Mouse (Mus musculus): ENCODE results near the gene Rft1. TPM values are rescaled to one million over a fixed set of nuclear protein-coding genes. Genes with fewer than 3 reads are reported as not detected.
"Not testable (repeated sequence)": the region's sequence is repeated elsewhere in the genome, so short reads cannot be mapped to it uniquely, and the experiment has no call there.

The Rft1 gene
- polyA plus RNA-seq, 1 experiment from 2014 or later: 14.7 TPM

DNA sequence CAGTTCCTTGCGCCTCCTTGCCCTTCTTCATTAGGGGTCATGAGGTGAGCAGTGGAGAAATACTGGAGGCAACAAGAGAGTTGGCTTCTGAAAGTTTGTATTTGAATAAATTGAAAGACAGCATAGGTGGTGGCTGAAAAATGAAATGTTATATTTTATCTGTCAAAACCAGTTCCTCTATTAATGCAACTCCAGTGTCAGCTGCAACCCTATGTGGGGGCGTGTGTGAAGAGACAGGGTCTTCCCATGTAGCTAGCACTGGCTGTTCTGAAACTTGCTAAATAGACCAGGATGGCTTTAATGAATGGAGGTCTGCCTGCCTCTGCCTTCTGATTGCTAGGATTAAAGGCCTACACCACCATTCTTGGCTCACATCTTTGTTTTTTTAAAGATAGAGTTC lies 57.7 kb downstream of the Rft1 start:
- Histone ChIP-seq H3K36me3 (ENCODE audit: control insufficient read depth, insufficient read depth, low read length) (no peaks in the 10 kb centered on the region), H3K4me1 (ENCODE audit: control insufficient read depth, insufficient read depth, low read length) (no peaks in the 10 kb centered on the region), H3K9ac (ENCODE audit: low read depth, low read length) (no peak overlapping the region), H3K9me3 (ENCODE audit: control insufficient read depth, low read length) (no peaks in the 10 kb centered on the region), H3K4me3 (ENCODE audit: low read length) (no peak overlapping the region), H3K27ac (ENCODE audit: low read length) (no peak overlapping the region), H3K27me3 (replicated peaks; ENCODE audit: control insufficient read depth, insufficient read depth, low read length) (0 out of 2 replicates have a peak, but pooled peaks cover 3% of the 10 kb centered on the region), H3K4me2 (ENCODE audit: low read depth, low read length) (no peak overlapping the region)
- no peak for ATAC-seq
- 96% methylated on average over 2 of the region's 2 CpGs for whole genome bisulfite sequencing

GRCm38 (mm10) chr14:30713769-30714168 lies 59.6 kb downstream of the Rft1 start:
- Histone ChIP-seq H3K27me3 (replicated peaks; ENCODE audit: control insufficient read depth, insufficient read depth, low read length) (0 out of 2 replicates have a peak, but pooled peaks cover 3% of the 10 kb centered on the region), H3K9ac (ENCODE audit: low read depth, low read length) (no peak overlapping the region), H3K4me3 (ENCODE audit: low read length) (no peak overlapping the region), H3K9me3 (ENCODE audit: control insufficient read depth, low read length) (no peaks in the 10 kb centered on the region), H3K27ac (ENCODE audit: low read length) (no peak overlapping the region), H3K4me1 (ENCODE audit: control insufficient read depth, insufficient read depth, low read length) (0 out of 2 replicates have a peak, but pooled peaks cover 2% of the 10 kb centered on the region), H3K4me2 (ENCODE audit: low read depth, low read length) (no peak overlapping the region), H3K36me3 (ENCODE audit: control insufficient read depth, insufficient read depth, low read length) (no peaks in the 10 kb centered on the region)
- WGBS: 65% methylated on average over 1 of the region's 1 CpGs
- no peak for ATAC-seq

DNA sequence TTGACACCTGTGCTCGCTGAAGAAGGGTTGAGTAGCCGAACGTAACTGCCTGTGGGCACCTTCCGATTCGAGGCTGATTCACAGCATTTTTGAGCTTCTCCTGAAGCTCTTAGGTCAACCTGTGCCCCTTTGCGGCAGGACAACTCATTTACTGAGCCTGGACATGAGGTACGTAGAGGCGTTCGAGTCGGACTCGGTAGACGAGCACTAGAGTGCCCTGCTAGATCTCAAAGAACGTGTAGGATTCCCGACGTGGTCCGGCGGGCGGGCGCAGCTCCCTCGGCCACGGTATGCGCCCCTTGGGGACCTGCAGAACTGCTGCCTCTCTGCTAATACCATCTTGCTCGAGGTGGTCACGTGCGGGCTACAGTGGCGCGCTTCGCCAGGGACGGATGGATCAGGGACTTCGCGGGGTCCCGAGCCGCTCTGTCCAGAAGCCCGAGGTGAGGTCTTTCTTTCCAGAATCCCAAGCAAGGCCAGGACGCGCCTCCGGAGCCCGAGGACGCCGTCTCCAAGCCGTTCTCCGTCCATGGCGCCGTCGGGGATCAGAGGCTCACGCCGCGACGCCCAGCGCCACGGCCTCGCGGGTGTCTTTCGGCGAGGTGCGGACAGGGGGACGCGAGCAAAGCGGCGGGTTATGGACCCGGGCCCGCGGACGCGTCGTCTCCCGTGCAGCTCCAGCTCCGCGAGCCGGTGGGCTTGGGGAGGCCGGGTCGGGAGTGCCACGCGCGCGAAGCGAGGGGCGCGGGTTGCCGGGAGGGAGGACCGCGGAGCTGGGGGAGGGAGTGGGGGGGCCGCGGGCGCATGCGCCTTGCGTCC lies 60.8 kb downstream of the Rft1 start, which contains the start of gene Sfmbt1:
Gene Sfmbt1 (plus strand): TSS at position 51 of the 819 bp plus-strand sequence.
- Histone ChIP-seq H3K27me3 (replicated peaks; ENCODE audit: control insufficient read depth, insufficient read depth, low read length) (0 out of 2 replicates have a peak, but pooled peaks cover 3% of the 10 kb centered on the region), H3K4me3 (ENCODE audit: low read length) (peak within 1 kb of the TSS; percentile 93), H3K4me2 (ENCODE audit: low read depth, low read length) (peak within 1 kb of the TSS; percentile 94), H3K36me3 (ENCODE audit: control insufficient read depth, insufficient read depth, low read length) (no peaks in the 10 kb centered on the region), H3K27ac (ENCODE audit: low read length) (peak within 1 kb of the TSS; percentile 92), H3K4me1 (ENCODE audit: control insufficient read depth, insufficient read depth, low read length) (0 out of 2 replicates have a peak, but pooled peaks cover 2% of the 10 kb centered on the region), H3K9ac (ENCODE audit: low read depth, low read length) (peak within 1 kb of the TSS; percentile 93), H3K9me3 (ENCODE audit: control insufficient read depth, low read length) (no peaks in the 10 kb centered on the region)
- WGBS: 2% methylated on average over 86 of the region's 87 CpGs
- peak; percentile 67 for ATAC-seq

DNA sequence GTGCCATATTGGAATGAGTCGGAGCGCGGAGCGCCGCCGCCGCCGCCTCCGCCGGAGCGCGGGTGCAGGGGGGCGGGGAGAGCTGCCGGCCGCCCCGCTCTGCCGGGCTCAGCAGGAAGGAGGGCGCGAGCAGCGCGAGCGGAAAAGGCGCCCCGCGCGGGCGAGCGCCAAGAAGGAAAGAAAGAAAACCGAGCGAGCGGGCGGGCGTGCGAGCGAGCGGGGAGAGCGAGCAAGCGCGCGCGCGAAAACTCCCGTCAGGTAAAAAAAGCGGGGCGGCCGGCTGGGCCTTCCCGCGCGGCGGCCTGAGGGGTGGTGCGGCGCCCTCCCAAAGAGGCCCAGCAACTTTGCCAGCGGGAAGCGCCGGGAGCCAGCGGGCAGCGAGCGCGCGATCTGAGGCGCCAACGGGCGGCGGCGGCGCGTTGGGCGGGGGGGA lies 61.5 kb downstream of the Rft1 start:
- Histone ChIP-seq H3K36me3 (ENCODE audit: control insufficient read depth, insufficient read depth, low read length) (no peaks in the 10 kb centered on the region), H3K9ac (ENCODE audit: low read depth, low read length) (peak overlapping the region; percentile 93), H3K27ac (ENCODE audit: low read length) (peak overlapping the region; percentile 92), H3K4me3 (ENCODE audit: low read length) (peak overlapping the region; percentile 93), H3K27me3 (replicated peaks; ENCODE audit: control insufficient read depth, insufficient read depth, low read length) (0 out of 2 replicates have a peak, but pooled peaks cover 3% of the 10 kb centered on the region), H3K9me3 (ENCODE audit: control insufficient read depth, low read length) (no peaks in the 10 kb centered on the region), H3K4me2 (ENCODE audit: low read depth, low read length) (peak overlapping the region; percentile 94), H3K4me1 (ENCODE audit: control insufficient read depth, insufficient read depth, low read length) (0 out of 2 replicates have a peak, but pooled peaks cover 2% of the 10 kb centered on the region)
- ATAC-seq: peak; percentile 84
- WGBS: under 1% methylated on average over 55 of the region's 68 CpGs

GRCm38 (mm10) chr14:30716051-30716952 lies 62.1 kb downstream of the Rft1 start:
- 0 out of 2 replicates have a peak, but pooled peaks cover 2% of the 10 kb centered on the region for H3K4me1 ChIP-seq (ENCODE audit: control insufficient read depth, insufficient read depth, low read length)
- ATAC-seq: peak; percentile 68
- H3K27ac ChIP-seq (ENCODE audit: low read length): peak overlapping the region; percentile 92
- 0 out of 2 replicates have a peak, but pooled peaks cover 3% of the 10 kb centered on the region for H3K27me3 ChIP-seq (replicated peaks; ENCODE audit: control insufficient read depth, insufficient read depth, low read length)
- H3K9ac ChIP-seq (ENCODE audit: low read depth, low read length): peak overlapping the region; percentile 93
- WGBS: under 1% methylated on average over 56 of the region's 106 CpGs
- H3K9me3 ChIP-seq (ENCODE audit: control insufficient read depth, low read length): no peaks in the 10 kb centered on the region
- H3K4me3 ChIP-seq (ENCODE audit: low read length): peak overlapping the region; percentile 93
- no peaks in the 10 kb centered on the region for H3K36me3 ChIP-seq (ENCODE audit: control insufficient read depth, insufficient read depth, low read length)
- H3K4me2 ChIP-seq (ENCODE audit: low read depth, low read length): peak overlapping the region; percentile 94

GRCm38 (mm10) chr14:30716953-30717285 lies 62.8 kb downstream of the Rft1 start:
- Histone ChIP-seq H3K27me3 (replicated peaks; ENCODE audit: control insufficient read depth, insufficient read depth, low read length) (0 out of 2 replicates have a peak, but pooled peaks cover 3% of the 10 kb centered on the region), H3K4me1 (ENCODE audit: control insufficient read depth, insufficient read depth, low read length) (0 out of 2 replicates have a peak, but pooled peaks cover 2% of the 10 kb centered on the region), H3K4me2 (ENCODE audit: low read depth, low read length) (peak overlapping the region; percentile 94), H3K27ac (ENCODE audit: low read length) (no peak overlapping the region), H3K9me3 (ENCODE audit: control insufficient read depth, low read length) (no peaks in the 10 kb centered on the region), H3K4me3 (ENCODE audit: low read length) (peak overlapping the region; percentile 93), H3K9ac (ENCODE audit: low read depth, low read length) (peak overlapping the region; percentile 93; the same call in 1 of the 2 replicates), H3K36me3 (ENCODE audit: control insufficient read depth, insufficient read depth, low read length) (no peaks in the 10 kb centered on the region)
- WGBS: 11% methylated on average over 7 of the region's 7 CpGs
- ATAC-seq: no peak

DNA sequence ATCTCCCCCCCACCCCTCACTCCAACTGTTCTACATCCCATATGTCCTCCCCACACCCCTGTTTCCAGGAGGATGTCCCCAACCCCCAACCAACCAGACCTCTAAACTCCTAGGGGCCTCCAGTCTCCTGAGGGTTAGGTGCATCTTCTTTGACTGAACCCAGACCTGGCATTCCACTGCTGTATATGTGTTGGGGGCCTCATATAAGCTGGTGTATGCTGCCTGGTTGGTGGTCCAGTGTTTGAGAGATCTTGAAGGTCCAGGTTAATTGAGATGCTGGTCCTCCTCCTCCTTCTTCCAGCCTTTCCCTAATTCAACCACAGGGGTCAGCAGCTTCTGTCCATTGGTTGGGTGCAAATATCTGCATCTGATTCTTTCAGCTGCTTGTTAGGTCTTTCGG lies 64.5 kb downstream of the Rft1 start:
- H3K4me3 ChIP-seq (ENCODE audit: low read length); H3K4me1 ChIP-seq (ENCODE audit: control insufficient read depth, insufficient read depth, low read length); H3K36me3 ChIP-seq (ENCODE audit: control insufficient read depth, insufficient read depth, low read length); H3K4me2 ChIP-seq (ENCODE audit: low read depth, low read length); ATAC-seq; H3K27ac ChIP-seq (ENCODE audit: low read length); H3K9ac ChIP-seq (ENCODE audit: low read depth, low read length); H3K9me3 ChIP-seq (ENCODE audit: control insufficient read depth, low read length); H3K27me3 ChIP-seq (replicated peaks; ENCODE audit: control insufficient read depth, insufficient read depth, low read length): not testable (repeated sequence)
- WGBS: 96% methylated on average over 1 of the region's 1 CpGs

- H3K27me3 ChIP-seq (replicated peaks; ENCODE audit: control insufficient read depth, insufficient read depth, low read length): 0 out of 2 replicates have a peak, but pooled peaks cover 3% of the 10 kb centered on the region
- H3K4me3 ChIP-seq (ENCODE audit: low read length): no peak overlapping the region
- H3K4me1 ChIP-seq (ENCODE audit: control insufficient read depth, insufficient read depth, low read length): 0 out of 2 replicates have a peak, but pooled peaks cover 2% of the 10 kb centered on the region
- WGBS: 85% methylated on average over 1 of the region's 1 CpGs
- H3K9me3 ChIP-seq (ENCODE audit: control insufficient read depth, low read length): no peaks in the 10 kb centered on the region
- ATAC-seq: no peak
- no peaks in the 10 kb centered on the region for H3K36me3 ChIP-seq (ENCODE audit: control insufficient read depth, insufficient read depth, low read length)
- H3K27ac ChIP-seq (ENCODE audit: low read length): no peak overlapping the region
- H3K4me2 ChIP-seq (ENCODE audit: low read depth, low read length): no peak overlapping the region
- H3K9ac ChIP-seq (ENCODE audit: low read depth, low read length): no peak overlapping the region
Observed at GRCm38 (mm10) chr14:30719514-30719913, 65.4 kb downstream of the Rft1 start.

GRCm38 (mm10) chr14:30721850-30722249 lies 67.7 kb downstream of the Rft1 start:
- WGBS: 88% methylated on average over 1 of the region's 1 CpGs
- no peak overlapping the region for H3K4me2 ChIP-seq (ENCODE audit: low read depth, low read length)
- 0 out of 2 replicates have a peak, but pooled peaks cover 2% of the 10 kb centered on the region for H3K4me1 ChIP-seq (ENCODE audit: control insufficient read depth, insufficient read depth, low read length)
- no peak overlapping the region for H3K4me3 ChIP-seq (ENCODE audit: low read length)
- no peak for ATAC-seq
- no peaks in the 10 kb centered on the region for H3K9me3 ChIP-seq (ENCODE audit: control insufficient read depth, low read length)
- H3K27ac ChIP-seq (ENCODE audit: low read length): no peak overlapping the region
- H3K27me3 ChIP-seq (replicated peaks; ENCODE audit: control insufficient read depth, insufficient read depth, low read length): no peaks in the 10 kb centered on the region
- H3K9ac ChIP-seq (ENCODE audit: low read depth, low read length): no peak overlapping the region
- H3K36me3 ChIP-seq (ENCODE audit: control insufficient read depth, insufficient read depth, low read length): no peaks in the 10 kb centered on the region
